Mouse (Mus musculus): Measurements from ENCODE around the gene Plin3. TPM values are rescaled to one million over a fixed set of nuclear protein-coding genes. Genes with fewer than 3 reads are reported as not detected.

Gene Plin3
- total RNA-seq, 1 experiment: 53.9 TPM

DNA sequence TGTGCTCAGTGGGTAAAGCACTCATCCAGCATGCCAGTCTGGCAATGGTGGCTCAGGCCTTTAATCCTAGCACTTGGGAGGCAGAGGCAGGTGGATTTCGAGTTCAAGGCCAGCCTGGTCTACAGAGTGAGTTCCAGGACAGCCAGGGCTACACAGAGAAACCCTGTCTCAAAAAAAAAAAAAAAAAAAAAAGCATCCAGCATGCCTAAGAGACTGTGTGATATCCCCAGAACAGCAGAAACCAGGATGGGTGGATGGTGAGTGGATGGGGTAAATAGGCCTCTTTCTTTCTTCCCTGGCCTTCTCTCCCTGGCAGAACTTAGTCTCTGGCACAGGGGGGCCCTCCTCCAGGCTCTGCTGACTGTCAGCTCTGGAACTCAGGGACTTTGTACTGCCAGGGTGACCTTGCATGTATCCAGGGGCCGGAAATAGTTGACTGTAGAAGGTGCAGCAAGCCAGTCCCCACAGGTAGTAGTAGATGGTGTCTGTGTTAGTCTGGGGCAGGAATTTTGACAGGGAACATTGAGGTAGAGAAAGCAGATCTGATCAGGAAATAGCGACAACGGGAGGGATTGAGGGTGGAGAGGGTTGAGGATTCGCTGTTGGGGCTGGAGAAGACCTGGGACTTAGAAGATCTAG lies 16.7 kb downstream of the Plin3 start:
- TF ChIP-seq ZC3H11A (IDR thresholded peaks at IDR 0.05; ENCODE audit: borderline replicate concordance, low read depth, low read length): no peak
- peak; percentile 31; the same call in 1 of the 2 replicates for TF ChIP-seq ZNF384 (IDR thresholded peaks at IDR 0.05; ENCODE audit: low read depth, low read length)
- peak overlapping the region; percentile 52; the same call in 1 of the 2 replicates for H3K27ac ChIP-seq (ENCODE audit: insufficient read depth, low read depth, low read length, poor library complexity, severe bottlenecking)

DNA sequence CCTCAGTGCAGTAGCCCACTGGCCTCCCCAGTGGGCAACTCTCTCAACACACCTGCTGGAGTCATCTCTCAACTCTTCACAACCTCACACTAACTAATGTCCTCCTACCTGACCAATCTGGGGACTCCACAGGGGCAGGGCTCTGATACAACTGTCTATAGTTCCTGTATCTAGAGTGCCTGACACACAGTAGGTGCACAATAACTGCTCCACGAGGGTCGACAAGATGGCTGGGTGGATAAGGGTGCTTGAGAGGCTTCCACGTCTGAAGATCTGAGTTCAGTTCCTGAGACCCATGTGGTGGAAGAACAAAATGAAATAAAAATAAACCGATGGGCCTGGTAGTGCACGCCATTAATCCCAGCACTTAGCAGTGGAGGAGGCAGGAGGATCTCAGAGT lies 18.7 kb downstream of the Plin3 start:
- no peak for TF ChIP-seq CHD2 (IDR thresholded peaks at IDR 0.05; ENCODE audit: low read depth, low read length)
- no peak for TF ChIP-seq ZNF384 (IDR thresholded peaks at IDR 0.05; ENCODE audit: low read depth, low read length)
- TF ChIP-seq ZC3H11A (IDR thresholded peaks at IDR 0.05; ENCODE audit: borderline replicate concordance, low read depth, low read length): no peak
- no peak for TF ChIP-seq MAFK (IDR thresholded peaks at IDR 0.05; ENCODE audit: insufficient read depth, low read depth, low read length)
- peaks cover 5 to 6% of the 10 kb centered on the region in 2 experiments; a peak in 2 of 4 replicates for H3K4me1 ChIP-seq (ENCODE audit: control insufficient read depth in 2 of 2, insufficient read depth in 2 of 2, low read length in 2 of 2, poor library complexity in 1 of 2)

More for the DNA sequence above, 16.7 kb downstream of the Plin3 start:
- in situ Hi-C loops (cut with MboI; ENCODE audit: low sequenced_read_pairs in 2 of 2, unreplicated experiment in 2 of 2): no loop called here
- no peaks in the 10 kb centered on the region for H3K9me3 ChIP-seq (ENCODE audit: control insufficient read depth, insufficient read depth, low read depth, low read length)
- peak overlapping the region; percentile 78 for H3K9ac ChIP-seq (ENCODE audit: insufficient read depth, low read depth, low read length, poor library complexity, severe bottlenecking)
- peak overlapping the region; percentile 73 to 82 for H3K4me3 ChIP-seq (ENCODE audit: insufficient read depth in 1 of 2, low read depth in 1 of 2, low read length in 2 of 2, poor library complexity in 1 of 2, severe bottlenecking in 1 of 2)
- DNase-seq (ENCODE audit: low read depth, low spot score): no peak
- H3K4me1 ChIP-seq (ENCODE audit: control insufficient read depth in 2 of 2, insufficient read depth in 2 of 2, low read length in 2 of 2, poor library complexity in 1 of 2): peaks cover 6 to 11% of the 10 kb centered on the region in 2 experiments; a peak in 3 of 4 replicates
- H3K36me3 ChIP-seq (ENCODE audit: control insufficient read depth, insufficient read depth, low read length, poor library complexity, severe bottlenecking): peaks cover 18% of the 10 kb centered on the region

DNA sequence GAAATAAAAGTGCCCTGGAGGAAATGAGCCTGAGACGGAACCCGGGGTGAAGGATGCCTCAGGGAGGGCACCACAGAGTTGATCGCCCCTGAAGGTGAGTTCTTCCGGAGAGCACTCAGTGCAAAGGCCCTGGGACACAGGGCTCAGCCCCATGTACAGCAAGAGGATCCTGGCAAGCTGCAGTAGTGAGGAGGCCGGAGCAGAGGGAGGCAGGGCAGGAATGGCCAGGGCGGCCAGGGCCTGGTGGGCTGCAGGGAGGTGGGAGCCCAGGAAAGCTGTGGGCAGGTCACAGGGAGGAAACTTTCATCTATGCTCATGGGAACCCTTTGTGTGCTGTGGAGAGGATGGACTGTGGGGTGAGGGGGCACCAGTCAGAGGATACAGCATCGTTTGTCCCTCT lies 19.2 kb downstream of the Plin3 start:
- no peak overlapping the region for H3K9ac ChIP-seq (ENCODE audit: insufficient read depth, low read depth, low read length, poor library complexity, severe bottlenecking)
- H3K9me3 ChIP-seq (ENCODE audit: control insufficient read depth, insufficient read depth, low read depth, low read length): no peaks in the 10 kb centered on the region
- H3K27ac ChIP-seq (ENCODE audit: insufficient read depth, low read depth, low read length, poor library complexity, severe bottlenecking): no peak overlapping the region
- TF ChIP-seq HCFC1 (IDR thresholded peaks at IDR 0.05; ENCODE audit: borderline replicate concordance, insufficient read depth, low read length) (no peak), ZNF384 (IDR thresholded peaks at IDR 0.05; ENCODE audit: low read depth, low read length) (no peak), MAFK (IDR thresholded peaks at IDR 0.05; ENCODE audit: insufficient read depth, low read depth, low read length) (no peak), ZC3H11A (IDR thresholded peaks at IDR 0.05; ENCODE audit: borderline replicate concordance, low read depth, low read length) (no peak), CHD2 (IDR thresholded peaks at IDR 0.05; ENCODE audit: low read depth, low read length) (no peak)
- in situ Hi-C loops (cut with MboI; ENCODE audit: low sequenced_read_pairs in 2 of 2, unreplicated experiment in 2 of 2): no loop called here
- peaks cover 5 to 6% of the 10 kb centered on the region in 2 experiments; a peak in 2 of 4 replicates for H3K4me1 ChIP-seq (ENCODE audit: control insufficient read depth in 2 of 2, insufficient read depth in 2 of 2, low read length in 2 of 2, poor library complexity in 1 of 2)
- peaks cover 6% of the 10 kb centered on the region; the same call in 1 of the 2 replicates for H3K36me3 ChIP-seq (ENCODE audit: control insufficient read depth, insufficient read depth, low read length, poor library complexity, severe bottlenecking)
- DNase-seq (ENCODE audit: low read depth, low spot score): no peak
- no peak overlapping the region for H3K4me3 ChIP-seq (ENCODE audit: insufficient read depth in 1 of 2, low read depth in 1 of 2, low read length in 2 of 2, poor library complexity in 1 of 2, severe bottlenecking in 1 of 2)

More for the DNA sequence above, 18.7 kb downstream of the Plin3 start:
- DNase-seq (ENCODE audit: low read depth, low spot score): no peak
- Histone ChIP-seq H3K9me3 (ENCODE audit: control insufficient read depth, insufficient read depth, low read depth, low read length) (no peaks in the 10 kb centered on the region), H3K4me3 (ENCODE audit: insufficient read depth in 1 of 2, low read depth in 1 of 2, low read length in 2 of 2, poor library complexity in 1 of 2, severe bottlenecking in 1 of 2) (no peak overlapping the region), H3K36me3 (ENCODE audit: control insufficient read depth, insufficient read depth, low read length, poor library complexity, severe bottlenecking) (peaks cover 11% of the 10 kb centered on the region), H3K9ac (ENCODE audit: insufficient read depth, low read depth, low read length, poor library complexity, severe bottlenecking) (no peak overlapping the region), H3K27ac (ENCODE audit: insufficient read depth, low read depth, low read length, poor library complexity, severe bottlenecking) (no peak overlapping the region)
- in situ Hi-C loops (cut with MboI; ENCODE audit: low sequenced_read_pairs in 2 of 2, unreplicated experiment in 2 of 2): no loop called here

DNA sequence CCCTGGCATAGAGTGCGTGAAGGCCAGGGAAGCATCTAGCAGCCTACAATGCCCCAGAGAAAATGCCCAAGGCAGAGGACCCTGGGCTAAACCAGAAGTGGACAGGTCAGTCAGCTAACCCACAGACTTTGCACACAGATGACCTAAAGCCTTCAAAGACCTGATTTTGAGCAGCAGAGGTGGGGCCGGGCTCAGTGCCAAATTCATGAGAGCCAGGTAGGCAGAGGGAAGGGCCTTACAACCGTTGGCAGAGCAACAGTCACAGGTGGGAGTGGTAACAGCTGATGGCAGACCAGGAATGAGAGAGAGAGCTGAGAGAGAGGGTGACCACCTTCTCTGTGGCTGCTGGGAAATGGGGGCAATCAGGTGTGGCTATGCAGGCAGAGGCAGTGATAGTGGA lies 20.0 kb downstream of the Plin3 start:
- in situ Hi-C loops (cut with MboI; ENCODE audit: low sequenced_read_pairs in 2 of 2, unreplicated experiment in 2 of 2): no loop called here
- Histone ChIP-seq H3K36me3 (ENCODE audit: control insufficient read depth, insufficient read depth, low read length, poor library complexity, severe bottlenecking) (peaks cover 6% of the 10 kb centered on the region; the same call in 1 of the 2 replicates), H3K4me1 (ENCODE audit: control insufficient read depth in 2 of 2, insufficient read depth in 2 of 2, low read length in 2 of 2, poor library complexity in 1 of 2) (peaks cover 4 to 6% of the 10 kb centered on the region in 2 experiments; a peak in 2 of 4 replicates), H3K9ac (ENCODE audit: insufficient read depth, low read depth, low read length, poor library complexity, severe bottlenecking) (no peak overlapping the region), H3K4me3 (ENCODE audit: insufficient read depth in 1 of 2, low read depth in 1 of 2, low read length in 2 of 2, poor library complexity in 1 of 2, severe bottlenecking in 1 of 2) (no peak overlapping the region), H3K9me3 (ENCODE audit: control insufficient read depth, insufficient read depth, low read depth, low read length) (no peaks in the 10 kb centered on the region), H3K27ac (ENCODE audit: insufficient read depth, low read depth, low read length, poor library complexity, severe bottlenecking) (no peak overlapping the region)
- no peak for DNase-seq (ENCODE audit: low read depth, low spot score)
- TF ChIP-seq ZNF384 (IDR thresholded peaks at IDR 0.05; ENCODE audit: low read depth, low read length): no peak
- no peak for TF ChIP-seq HCFC1 (IDR thresholded peaks at IDR 0.05; ENCODE audit: borderline replicate concordance, insufficient read depth, low read length)
- no peak for TF ChIP-seq CHD2 (IDR thresholded peaks at IDR 0.05; ENCODE audit: low read depth, low read length)
- TF ChIP-seq ZC3H11A (IDR thresholded peaks at IDR 0.05; ENCODE audit: borderline replicate concordance, low read depth, low read length): no peak
- no peak for TF ChIP-seq MAFK (IDR thresholded peaks at IDR 0.05; ENCODE audit: insufficient read depth, low read depth, low read length)
